Mouse (Mus musculus) urinary bladder, postnatal 10 days (tissue): ENCODE data around the gene Sec24a.
"Not testable (repeated sequence)": the region's sequence is repeated elsewhere in the genome, so short reads cannot be mapped to it uniquely, and the experiment has no call there.

Source experiments
- DNase-seq: peaks from one replicate; pipeline ENCODE4 v3.0.0; 2022; ENCODE audit warnings: low spot score

The Sec24a gene

GRCm38 (mm10) chr11:51763213-51763907 is at the start of gene Sec24a, which contains the start of gene Sar1b:
Gene Sec24a, minus strand, starts transcription at chr11:51763634.
Gene Sar1b, plus strand, starts transcription at chr11:51763687.
- DNase-seq: peak; percentile 41

GRCm38 (mm10) chr11:51812022-51812546 is 48.6 kb upstream of the Sec24a start:
- no peak for DNase-seq

- DNase-seq: no peak
These were observed 47.8 kb upstream of the Sec24a start for GRCm38 (mm10) chr11:51811230-51811629.

- no peak for DNase-seq
These were observed 46.3 kb upstream of the Sec24a start for GRCm38 (mm10) chr11:51809632-51810224.

- DNase-seq: no peak
These were observed 43.9 kb upstream of the Sec24a start for GRCm38 (mm10) chr11:51807108-51807879.

- DNase-seq: no peak
These were observed 42.0 kb upstream of the Sec24a start for GRCm38 (mm10) chr11:51805221-51805981.

GRCm38 (mm10) chr11:51800634-51801325 is 37.3 kb upstream of the Sec24a start:
- no peak for DNase-seq

GRCm38 (mm10) chr11:51796272-51796671 is 32.8 kb upstream of the Sec24a start:
- DNase-seq: no peak

- DNase-seq: no peak
These were observed 27.2 kb upstream of the Sec24a start for GRCm38 (mm10) chr11:51790662-51791061.

GRCm38 (mm10) chr11:51789735-51790134 is 26.3 kb upstream of the Sec24a start:
- not testable (repeated sequence) for DNase-seq

GRCm38 (mm10) chr11:51785926-51786325 is 22.5 kb upstream of the Sec24a start:
- DNase-seq: no peak

GRCm38 (mm10) chr11:51782721-51783120 is 19.3 kb upstream of the Sec24a start:
- no peak for DNase-seq

GRCm38 (mm10) chr11:51780773-51781267 is 17.4 kb upstream of the Sec24a start:
- no peak for DNase-seq

- DNase-seq: no peak
These were observed 14.0 kb upstream of the Sec24a start for GRCm38 (mm10) chr11:51777478-51777877.

- DNase-seq: no peak
These were observed 12.1 kb upstream of the Sec24a start for GRCm38 (mm10) chr11:51775507-51775906.

- no peak for DNase-seq
These were observed 4.9 kb upstream of the Sec24a start for GRCm38 (mm10) chr11:51768296-51768695.

- no peak for DNase-seq
These were observed 4.3 kb upstream of the Sec24a start for GRCm38 (mm10) chr11:51767579-51768220.

GRCm38 (mm10) chr11:51764816-51765215 is 1.4 kb upstream of the Sec24a start:
- no peak for DNase-seq

GRCm38 (mm10) chr11:51763955-51764354 is 521 bp upstream of the Sec24a start:
- no peak for DNase-seq

- no peak for DNase-seq
These were observed 2.2 kb downstream of the Sec24a start for GRCm38 (mm10) chr11:51761241-51761640.
